Mouse (Mus musculus): ENCODE results near the gene Ankrd9. TPM values are rescaled to one million over a fixed set of nuclear protein-coding genes. Genes with fewer than 3 reads are reported as not detected.

Ankrd9 gene
- total and polyA plus RNA-seq, 3 experiments: 2.6 to 19.3 (median 7.5) TPM

- Histone ChIP-seq H3K4me1 (ENCODE audit: insufficient read depth, low read depth, low read length) (peaks cover 74% of the 10 kb centered on the region), H3K9me3 (replicated peaks) (peaks cover 11% of the 10 kb centered on the region), H3K27me3 (ENCODE audit: insufficient read depth, low read length) (no peaks in the 10 kb centered on the region), H3K36me3 (replicated peaks) (no peaks in the 10 kb centered on the region), H3K4me3 (ENCODE audit: low read depth, low read length) (no peak overlapping the region; the same call in 1 of the 2 replicates)
- TF ChIP-seq GATA2 (IDR thresholded peaks at IDR 0.05; ENCODE audit: borderline replicate concordance, low read depth, low read length) (no peak), TAL1 (conservative IDR thresholded peaks at IDR 0.05; ENCODE audit: low read depth, low read length) (no peak), POLR2AphosphoS5 (IDR thresholded peaks at IDR 0.05; ENCODE audit: insufficient replicate concordance, low read depth, low read length) (no peak), CTCF (IDR thresholded peaks at IDR 0.05; ENCODE audit: low read depth, low read length) (no peak), GATA1 (IDR thresholded peaks at IDR 0.05; ENCODE audit: borderline replicate concordance, low read length) (no peak)
- no peak for ATAC-seq (ENCODE audit: extremely low read depth, insufficient number of reproducible peaks, low FRiP score, poor library complexity, severe bottlenecking)
- DNase-seq (ENCODE audit: low spot score): no peak
Measured at GRCm38 (mm10) chr12:111009615-111010257, 30.9 kb upstream of the Ankrd9 start.

DNA sequence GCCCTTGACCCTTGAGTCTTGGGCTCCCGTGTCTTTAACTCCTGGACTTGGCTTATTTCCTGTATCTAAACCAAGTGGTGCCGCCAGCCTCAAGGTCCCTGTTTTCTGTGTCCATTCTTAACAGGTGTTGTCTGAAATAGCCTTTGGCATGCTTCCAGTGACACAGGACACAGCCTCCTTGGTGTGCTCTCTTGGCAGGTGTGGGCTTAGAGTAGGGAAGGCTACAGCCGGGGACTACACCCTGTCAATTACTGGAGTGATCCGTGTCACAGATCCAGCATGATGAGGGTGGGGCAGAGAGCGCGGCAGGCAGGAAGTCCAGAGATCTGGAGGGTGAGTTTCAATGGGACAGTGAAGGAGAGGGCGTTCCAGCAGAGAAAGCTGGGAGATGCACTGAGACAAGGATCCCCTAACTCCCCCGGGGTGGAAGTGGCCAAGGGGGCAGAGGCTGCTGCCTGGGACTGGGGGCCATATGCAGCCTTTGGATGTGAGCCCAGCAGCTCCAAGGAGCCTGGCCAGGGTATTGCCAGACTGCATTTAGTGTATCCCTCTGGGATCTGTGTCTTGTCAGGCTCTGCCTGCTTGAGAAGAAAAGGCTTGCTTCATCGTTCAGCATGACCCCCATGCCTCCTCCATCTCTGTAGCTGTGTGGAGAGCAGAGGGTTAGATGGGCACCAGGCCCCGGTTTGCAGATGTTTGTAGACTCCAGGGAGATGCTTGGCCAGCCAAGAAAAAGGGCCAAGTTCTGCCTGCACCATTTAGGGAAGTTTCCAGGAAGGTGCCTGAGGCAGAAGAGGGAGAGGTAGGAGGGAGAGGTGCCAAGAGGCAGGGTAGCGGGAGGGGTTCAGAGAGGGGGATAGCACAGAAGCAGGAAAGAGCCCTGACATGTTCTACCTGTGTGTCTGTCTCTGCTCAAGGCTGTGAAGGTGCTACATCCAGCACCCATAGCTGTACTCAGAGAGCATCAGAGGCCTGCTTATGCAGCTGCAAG, 30.0 kb upstream of the Ankrd9 start:
- Histone ChIP-seq H3K4me3 (ENCODE audit: low read depth, low read length) (peak overlapping the region; percentile 53; the same call in 1 of the 2 replicates), H3K36me3 (replicated peaks) (no peaks in the 10 kb centered on the region), H3K27me3 (ENCODE audit: insufficient read depth, low read length) (no peaks in the 10 kb centered on the region), H3K9me3 (replicated peaks) (peaks cover 11% of the 10 kb centered on the region), H3K4me1 (ENCODE audit: insufficient read depth, low read depth, low read length) (peaks cover 76% of the 10 kb centered on the region)
- DNase-seq (ENCODE audit: low spot score) (no peak), ATAC-seq (ENCODE audit: extremely low read depth, insufficient number of reproducible peaks, low FRiP score, poor library complexity, severe bottlenecking) (peak; percentile 15; the same call in 1 of the 2 replicates)
- TF ChIP-seq CTCF (IDR thresholded peaks at IDR 0.05; ENCODE audit: low read depth, low read length) (no peak), POLR2AphosphoS5 (IDR thresholded peaks at IDR 0.05; ENCODE audit: insufficient replicate concordance, low read depth, low read length) (no peak), TAL1 (conservative IDR thresholded peaks at IDR 0.05; ENCODE audit: low read depth, low read length) (no peak), GATA2 (IDR thresholded peaks at IDR 0.05; ENCODE audit: borderline replicate concordance, low read depth, low read length) (no peak), GATA1 (IDR thresholded peaks at IDR 0.05; ENCODE audit: borderline replicate concordance, low read length) (no peak)

DNA sequence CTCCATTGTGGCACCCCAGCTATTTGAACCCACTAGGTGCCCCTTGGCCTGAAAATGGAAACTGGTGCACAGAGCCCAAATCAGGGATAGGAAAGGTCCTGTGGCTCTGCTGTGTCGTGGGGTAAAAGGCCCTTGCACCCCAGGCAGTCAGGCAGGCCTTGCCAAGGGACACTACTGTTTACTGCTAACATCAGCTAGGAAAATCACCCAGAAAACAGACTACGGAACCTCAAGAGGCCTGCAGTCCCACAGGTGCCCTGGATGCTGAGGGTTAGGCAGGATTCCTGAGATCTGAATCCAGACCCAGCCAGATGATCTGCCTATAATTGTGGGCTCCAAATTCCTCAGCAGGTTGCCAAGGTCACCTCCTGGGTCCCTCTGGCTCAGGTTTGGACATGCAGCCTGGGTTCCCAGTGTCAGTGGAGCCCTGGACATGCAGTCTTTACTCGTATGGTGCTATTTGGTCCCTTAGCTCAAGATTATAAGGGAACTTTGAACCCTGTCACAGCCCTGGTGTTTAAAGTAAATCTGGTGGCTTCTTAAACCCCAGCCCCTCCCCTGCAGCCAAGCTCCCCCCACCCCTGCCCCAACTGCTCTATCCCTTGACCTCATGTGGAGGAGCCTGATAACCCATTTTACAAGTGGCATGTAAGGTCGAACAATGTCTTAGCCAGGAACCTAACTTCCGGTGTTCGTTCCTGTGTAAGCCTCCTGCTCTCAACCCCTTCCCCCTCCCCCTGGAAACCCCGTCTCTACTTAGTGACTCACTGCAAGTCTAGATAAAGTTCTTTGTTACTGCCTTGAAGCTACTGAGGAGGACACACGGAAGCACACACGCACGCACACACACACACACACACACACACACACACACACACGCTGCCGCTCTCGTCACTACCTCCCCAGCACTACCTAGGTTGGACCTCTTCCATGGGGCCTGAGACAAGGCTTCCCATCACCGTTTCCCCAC, 28.6 kb upstream of the Ankrd9 start:
- DNase-seq (ENCODE audit: low spot score) (peak; percentile 91), ATAC-seq (ENCODE audit: extremely low read depth, insufficient number of reproducible peaks, low FRiP score, poor library complexity, severe bottlenecking) (peak; percentile 87)
- peaks cover 2% of the 10 kb centered on the region; the same call in 1 of the 2 replicates for H3K27me3 ChIP-seq (ENCODE audit: insufficient read depth, low read length)
- H3K9me3 ChIP-seq (replicated peaks): peaks cover 5% of the 10 kb centered on the region; the same call in 1 of the 2 replicates
- H3K36me3 ChIP-seq (replicated peaks): no peaks in the 10 kb centered on the region
- H3K4me1 ChIP-seq (ENCODE audit: insufficient read depth, low read depth, low read length): peaks cover 83% of the 10 kb centered on the region
- peak overlapping the region; percentile 53; the same call in 1 of the 2 replicates for H3K4me3 ChIP-seq (ENCODE audit: low read depth, low read length)
- TF ChIP-seq CTCF (IDR thresholded peaks at IDR 0.05; ENCODE audit: low read depth, low read length) (no peak), TAL1 (conservative IDR thresholded peaks at IDR 0.05; ENCODE audit: low read depth, low read length) (peak; percentile 43; the same call in 1 of the 2 replicates)

DNA sequence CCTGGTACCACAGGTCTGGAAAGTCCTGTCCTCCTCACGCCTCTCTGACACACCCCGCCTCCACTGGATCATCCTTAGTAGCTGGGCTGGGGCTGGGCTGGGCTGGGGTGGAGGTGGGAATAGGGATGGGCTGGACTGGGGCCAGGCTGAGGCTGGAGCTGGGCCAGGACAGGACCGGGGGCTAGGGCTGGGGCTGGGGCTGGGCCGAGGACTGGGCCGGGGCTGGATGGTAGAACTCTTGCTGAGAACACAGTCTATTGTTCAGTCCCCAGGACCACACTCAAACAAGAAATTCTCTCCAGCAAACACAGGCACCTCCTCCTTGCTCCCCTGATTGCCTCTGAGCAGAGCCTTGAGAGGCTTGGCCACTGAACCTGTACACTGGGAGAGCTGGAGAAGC, 27.5 kb upstream of the Ankrd9 start:
- TF ChIP-seq GATA2 (IDR thresholded peaks at IDR 0.05; ENCODE audit: borderline replicate concordance, low read depth, low read length): no peak
- no peak for TF ChIP-seq POLR2AphosphoS5 (IDR thresholded peaks at IDR 0.05; ENCODE audit: insufficient replicate concordance, low read depth, low read length)
- no peak for TF ChIP-seq TAL1 (conservative IDR thresholded peaks at IDR 0.05; ENCODE audit: low read depth, low read length)
- TF ChIP-seq CTCF (IDR thresholded peaks at IDR 0.05; ENCODE audit: low read depth, low read length): no peak
- TF ChIP-seq GATA1 (IDR thresholded peaks at IDR 0.05; ENCODE audit: borderline replicate concordance, low read length): no peak
- Histone ChIP-seq H3K9me3 (replicated peaks) (no peaks in the 10 kb centered on the region), H3K4me3 (ENCODE audit: low read depth, low read length) (no peak overlapping the region), H3K4me1 (ENCODE audit: insufficient read depth, low read depth, low read length) (peaks cover 79% of the 10 kb centered on the region), H3K36me3 (replicated peaks) (no peaks in the 10 kb centered on the region), H3K27me3 (ENCODE audit: insufficient read depth, low read length) (peaks cover 3% of the 10 kb centered on the region; the same call in 1 of the 2 replicates)
- DNase-seq (ENCODE audit: low spot score) (no peak), ATAC-seq (ENCODE audit: extremely low read depth, insufficient number of reproducible peaks, low FRiP score, poor library complexity, severe bottlenecking) (no peak)

- TF ChIP-seq TAL1 (conservative IDR thresholded peaks at IDR 0.05; ENCODE audit: low read depth, low read length) (no peak), POLR2AphosphoS5 (IDR thresholded peaks at IDR 0.05; ENCODE audit: insufficient replicate concordance, low read depth, low read length) (no peak), CTCF (IDR thresholded peaks at IDR 0.05; ENCODE audit: low read depth, low read length) (no peak), GATA1 (IDR thresholded peaks at IDR 0.05; ENCODE audit: borderline replicate concordance, low read length) (no peak), GATA2 (IDR thresholded peaks at IDR 0.05; ENCODE audit: borderline replicate concordance, low read depth, low read length) (no peak)
- Histone ChIP-seq H3K4me1 (ENCODE audit: insufficient read depth, low read depth, low read length) (peaks cover 79% of the 10 kb centered on the region), H3K36me3 (replicated peaks) (no peaks in the 10 kb centered on the region), H3K4me3 (ENCODE audit: low read depth, low read length) (no peak overlapping the region), H3K27me3 (ENCODE audit: insufficient read depth, low read length) (peaks cover 5% of the 10 kb centered on the region; the same call in 1 of the 2 replicates), H3K9me3 (replicated peaks) (no peaks in the 10 kb centered on the region)
- DNase-seq (ENCODE audit: low spot score): no peak
- no peak for ATAC-seq (ENCODE audit: extremely low read depth, insufficient number of reproducible peaks, low FRiP score, poor library complexity, severe bottlenecking)
Measured at GRCm38 (mm10) chr12:111005803-111006202, 27.0 kb upstream of the Ankrd9 start.
